Mouse (Mus musculus) B cell, adult 2 months (primary cell): ENCODE measurements around the gene Atg4a.

Experiments
- DNase-seq, 2 experiments: peaks; one replicate each; pipeline ENCODE4 v3.0.0; 2022

Gene Atg4a

DNA sequence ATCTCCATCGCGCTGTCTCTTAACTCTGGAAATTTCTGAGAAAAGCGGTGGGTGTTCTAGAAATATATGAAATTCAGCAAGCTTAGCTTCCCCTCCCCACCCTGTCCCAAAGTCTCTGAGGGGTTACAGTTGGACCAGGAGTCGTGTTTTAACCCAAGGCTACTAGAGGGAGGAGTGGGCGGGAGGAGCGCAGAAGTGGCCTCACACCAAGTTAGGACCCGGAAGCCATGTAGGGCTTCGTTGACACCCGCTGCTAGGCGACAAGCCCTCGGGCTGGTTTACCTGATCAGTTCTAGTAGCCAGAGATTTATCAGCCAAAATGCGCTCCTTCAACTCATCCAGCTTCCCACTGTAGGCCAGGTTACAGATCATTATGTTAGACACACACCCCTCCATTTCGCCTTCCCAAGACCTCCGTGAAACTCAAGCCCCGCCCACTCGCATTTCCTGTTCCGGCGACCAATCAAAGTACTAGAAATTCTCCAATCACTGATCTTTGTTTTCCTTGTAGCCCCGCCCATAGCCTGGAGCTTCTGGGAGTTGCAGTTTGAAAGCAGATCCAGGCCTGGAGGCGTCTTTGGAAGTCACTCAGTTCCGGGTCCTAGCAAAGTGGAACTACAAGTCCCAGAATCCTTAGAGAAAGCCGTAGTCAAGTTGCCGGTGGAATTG lies at the start of gene Atg4a, which contains the start of gene Psmd10:
TSS of gene Atg4a (plus strand) at position 636 of the 669 bp plus-strand sequence.
TSS of gene Psmd10 (minus strand) at position 457 of the 669 bp plus-strand sequence.
- DNase-seq: peak; percentile 88 to 91

GRCm38 (mm10) chrX:140907360-140907759 lies 49.3 kb upstream of the Atg4a start, which contains the start of gene Vsig1:
Gene Vsig1 (plus strand): TSS chrX:140907608.
- DNase-seq: no peak

DNA sequence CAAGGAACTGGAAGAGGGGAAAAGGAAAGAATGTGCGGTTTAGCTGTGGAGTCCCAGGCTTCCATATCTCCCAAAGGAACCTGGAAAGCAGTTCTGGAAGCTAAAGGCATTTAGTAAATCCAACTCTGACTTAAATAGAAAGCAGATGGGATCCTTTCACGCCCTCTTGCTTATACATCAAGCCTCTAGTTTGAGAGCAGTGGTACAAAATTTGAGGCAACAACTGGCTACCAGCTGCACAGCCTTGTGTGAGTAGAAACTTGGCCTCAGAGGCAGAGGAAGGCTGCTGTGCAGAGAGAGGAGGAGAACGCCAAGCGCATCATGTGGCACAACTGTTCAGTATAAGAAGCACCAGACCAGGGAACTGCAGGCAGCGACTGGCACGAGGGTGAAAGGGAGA lies 35.4 kb upstream of the Atg4a start:
- DNase-seq: no peak

DNA sequence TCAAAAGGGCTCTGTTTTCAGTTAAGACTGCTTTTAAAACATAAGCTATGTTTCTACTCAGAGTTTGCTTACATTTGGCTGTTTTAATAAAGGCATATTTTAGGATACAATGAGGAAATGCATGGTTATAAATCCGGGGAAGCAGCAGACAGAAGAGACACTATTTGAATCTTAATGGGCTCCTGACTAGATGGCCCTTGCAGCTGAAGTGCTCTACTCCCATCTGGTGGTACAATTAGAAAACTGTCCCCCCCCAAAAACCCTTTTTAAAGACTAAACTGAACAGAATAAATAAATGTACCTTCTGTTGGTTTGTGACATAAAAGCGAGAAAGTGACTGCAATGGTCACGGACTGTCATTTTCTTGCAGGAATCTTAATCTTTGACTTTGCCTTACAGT lies 24.6 kb upstream of the Atg4a start:
- DNase-seq: no peak

DNA sequence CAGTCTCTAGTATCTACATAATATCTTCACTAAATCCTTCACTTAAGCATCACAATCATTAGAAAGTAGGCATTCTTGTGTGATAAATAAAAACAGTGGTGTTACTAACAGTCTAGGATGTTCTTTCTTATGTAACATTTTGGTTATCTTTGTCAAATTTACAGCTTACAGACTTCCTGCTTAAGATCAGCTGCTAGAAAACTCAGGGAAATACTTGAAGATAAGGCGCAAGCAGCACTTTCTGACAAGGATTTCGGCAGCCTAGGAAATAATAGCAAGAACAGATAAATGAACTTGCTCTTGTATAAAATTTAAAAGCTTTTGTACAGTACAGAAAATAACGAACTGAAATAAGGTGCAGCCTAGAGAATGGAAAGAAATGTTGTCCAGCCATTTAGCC lies 23.4 kb upstream of the Atg4a start:
- no peak for DNase-seq

GRCm38 (mm10) chrX:140936271-140936670 lies 20.4 kb upstream of the Atg4a start:
- DNase-seq: no peak

DNA sequence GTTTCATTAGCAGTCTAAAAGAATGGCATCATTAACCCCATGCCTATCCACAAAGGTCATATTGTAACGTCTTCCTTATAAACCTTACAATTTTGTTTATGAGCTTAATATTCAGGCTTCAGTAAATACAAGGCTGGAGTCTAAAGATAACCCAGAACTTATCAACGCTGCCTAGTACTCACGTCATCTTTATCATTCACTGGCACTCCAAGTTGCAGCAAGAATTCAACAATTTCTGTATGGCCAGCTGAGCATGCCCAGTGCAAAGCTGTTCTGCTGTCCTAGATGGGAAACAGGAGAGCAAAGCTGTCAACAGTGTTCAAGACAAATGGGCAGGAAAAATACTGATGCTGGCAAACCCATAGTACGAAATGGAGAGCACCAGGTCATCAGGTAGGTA lies 3.1 kb upstream of the Atg4a start:
- no peak for DNase-seq

DNA sequence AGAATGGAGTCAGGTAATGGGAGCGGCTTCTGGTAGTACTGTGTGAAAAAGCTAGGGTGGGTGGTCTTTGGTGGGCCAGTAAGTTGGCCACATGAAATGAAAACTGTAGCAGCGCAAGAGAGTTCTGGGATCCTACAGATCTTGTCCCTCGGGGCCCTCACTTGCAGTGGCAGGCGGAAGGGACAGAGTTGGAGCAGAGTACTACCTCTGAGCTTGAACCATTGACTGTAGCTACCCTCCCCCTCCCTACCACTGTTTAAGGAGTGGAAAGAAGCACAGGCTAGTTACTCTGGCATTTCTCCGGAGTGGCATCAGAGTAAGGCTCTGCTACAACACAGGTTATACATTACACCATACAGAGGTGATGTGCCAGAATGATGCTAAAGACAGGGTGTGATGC lies 252 bp downstream of the Atg4a start:
- no peak for DNase-seq

DNA sequence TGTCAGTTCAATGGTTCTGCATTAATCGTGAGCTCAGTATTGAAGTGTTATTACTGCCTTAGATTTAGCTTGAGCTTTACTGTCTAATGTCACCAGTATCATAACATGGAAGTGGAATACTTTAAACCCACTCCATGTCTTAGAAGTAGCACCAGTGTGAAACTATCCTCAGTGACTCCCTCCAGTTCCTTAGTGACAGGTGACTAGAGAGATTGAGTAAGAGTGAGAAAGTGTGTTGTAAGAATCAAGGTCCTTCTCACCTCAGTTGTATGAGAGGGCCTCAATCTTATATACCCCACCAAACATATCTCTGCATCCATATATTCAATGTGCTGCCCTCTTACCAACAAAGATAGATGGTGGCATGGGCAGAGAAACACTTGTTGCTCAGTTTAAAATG lies 22.2 kb downstream of the Atg4a start:
- no peak for DNase-seq

GRCm38 (mm10) chrX:140979546-140979945 lies 22.8 kb downstream of the Atg4a start:
- no peak for DNase-seq

DNA sequence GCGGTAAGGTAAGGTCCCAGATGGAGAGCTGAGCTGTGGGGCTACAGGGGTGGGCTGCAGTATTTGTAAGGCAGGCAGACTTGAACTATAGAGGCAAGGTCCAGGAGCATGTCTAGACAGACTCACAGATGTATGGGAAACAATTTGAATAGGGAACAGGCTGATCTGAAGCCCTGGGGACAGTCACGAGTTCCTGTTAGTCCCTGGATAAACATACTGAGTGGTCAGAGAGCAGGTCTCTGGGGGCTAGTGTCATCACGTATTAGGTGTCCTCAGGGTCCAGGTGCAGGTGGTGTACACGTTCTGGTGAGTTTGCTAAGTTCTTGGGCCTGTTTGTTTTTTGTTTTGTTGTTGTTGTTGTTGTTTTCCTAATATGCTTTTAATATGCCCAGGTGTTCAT lies 23.5 kb downstream of the Atg4a start:
- no peak for DNase-seq

DNA sequence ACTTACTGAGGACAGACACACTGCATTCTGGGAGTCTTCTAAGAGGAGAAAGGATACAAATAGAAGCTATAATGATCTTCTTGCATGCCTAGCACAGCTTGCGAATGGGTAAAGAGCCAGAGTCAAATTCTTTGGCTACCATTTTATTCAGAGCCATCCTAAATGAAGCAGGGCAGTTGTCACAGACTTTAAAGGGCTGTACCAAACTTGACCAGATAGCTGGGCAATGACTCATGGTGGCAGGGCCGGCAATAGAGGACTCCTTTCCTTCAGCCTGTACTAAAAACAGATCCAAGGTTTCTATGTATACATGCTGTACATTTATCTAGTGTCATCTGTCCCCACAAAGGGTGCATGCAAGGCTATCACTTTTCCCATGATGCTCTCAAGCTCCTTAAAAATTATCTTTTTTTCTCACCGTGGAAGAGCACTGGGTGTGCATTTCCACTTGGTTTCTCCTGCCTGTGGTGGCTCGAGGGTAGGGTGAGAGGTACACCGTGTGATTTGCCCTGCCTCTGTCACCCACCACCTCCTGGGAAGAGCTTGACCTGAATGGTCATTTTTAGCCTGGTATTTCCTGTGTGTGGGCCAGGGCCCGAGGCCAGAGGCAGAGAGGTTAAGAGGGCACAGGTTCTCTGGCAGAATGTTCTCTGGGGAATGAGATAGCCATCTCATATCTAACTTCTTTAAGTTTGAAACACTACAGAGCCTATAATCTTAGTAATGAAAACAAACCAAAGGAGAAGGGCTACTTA lies 26.7 kb downstream of the Atg4a start:
- DNase-seq: no peak

- DNase-seq: no peak
Observed at GRCm38 (mm10) chrX:140984795-140985194, 28.1 kb downstream of the Atg4a start.

GRCm38 (mm10) chrX:140985256-140985655 lies 28.5 kb downstream of the Atg4a start:
- DNase-seq: no peak

- no peak for DNase-seq
Observed at GRCm38 (mm10) chrX:140996909-140997516, 40.3 kb downstream of the Atg4a start.

DNA sequence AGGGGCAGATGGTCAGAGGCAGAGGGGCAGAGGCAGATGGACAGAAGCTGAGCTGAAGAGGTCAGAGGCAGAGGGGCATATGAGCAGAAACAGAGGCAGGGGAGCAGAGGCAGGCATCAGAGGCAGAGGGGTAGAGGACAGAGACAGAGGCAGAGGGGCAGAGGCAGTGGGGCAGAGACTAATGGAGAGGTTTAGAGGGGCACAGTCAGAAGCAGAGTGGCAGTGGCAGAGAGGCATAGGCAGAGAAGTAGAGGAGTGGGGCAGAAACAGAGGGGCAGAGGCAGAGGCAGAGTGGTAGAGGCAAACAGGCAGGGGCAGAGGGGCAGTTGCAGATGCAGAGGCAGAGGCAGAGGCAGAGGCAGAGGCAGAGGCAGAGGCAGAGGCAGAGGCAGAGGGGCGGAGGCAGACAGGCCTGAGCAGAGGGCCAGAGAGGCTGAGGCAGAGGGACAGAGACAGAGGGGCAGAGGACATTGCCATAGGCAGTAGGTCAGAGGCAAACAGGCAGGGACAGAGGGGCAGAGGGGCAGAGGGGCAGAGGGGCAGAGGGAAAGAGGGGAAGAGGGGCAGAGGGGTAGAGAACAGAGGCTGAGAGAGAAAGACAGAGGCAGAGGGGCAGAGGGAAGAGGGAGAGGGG lies 41.3 kb downstream of the Atg4a start:
- DNase-seq: no peak

GRCm38 (mm10) chrX:140998885-140999284 lies 42.2 kb downstream of the Atg4a start:
- DNase-seq: no peak

- DNase-seq: no peak
Observed at GRCm38 (mm10) chrX:141149705-141150104, 193.0 kb downstream of the Atg4a start.

GRCm38 (mm10) chrX:141150290-141150689 lies 193.6 kb downstream of the Atg4a start:
- DNase-seq: no peak

DNA sequence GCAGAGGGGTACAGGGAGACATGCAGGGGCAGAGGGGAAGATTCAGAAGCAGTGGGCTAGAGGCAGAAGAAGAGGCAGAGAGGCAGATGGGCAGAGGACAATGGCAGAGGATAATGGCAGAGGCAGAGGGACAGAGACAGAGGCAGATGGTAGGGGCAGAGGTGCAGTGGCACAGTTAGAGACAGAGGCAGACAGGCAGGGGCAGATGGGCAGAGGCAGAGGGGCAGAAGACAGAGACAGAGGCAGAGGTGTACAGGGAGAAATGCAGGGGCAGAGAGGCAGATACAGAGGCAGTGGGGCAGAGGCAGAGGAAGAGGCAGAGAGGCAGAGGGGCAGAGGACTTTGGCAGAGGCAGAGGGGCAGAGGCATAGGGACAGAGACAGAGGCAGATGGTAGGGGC lies 194.5 kb downstream of the Atg4a start:
- no peak for DNase-seq

DNA sequence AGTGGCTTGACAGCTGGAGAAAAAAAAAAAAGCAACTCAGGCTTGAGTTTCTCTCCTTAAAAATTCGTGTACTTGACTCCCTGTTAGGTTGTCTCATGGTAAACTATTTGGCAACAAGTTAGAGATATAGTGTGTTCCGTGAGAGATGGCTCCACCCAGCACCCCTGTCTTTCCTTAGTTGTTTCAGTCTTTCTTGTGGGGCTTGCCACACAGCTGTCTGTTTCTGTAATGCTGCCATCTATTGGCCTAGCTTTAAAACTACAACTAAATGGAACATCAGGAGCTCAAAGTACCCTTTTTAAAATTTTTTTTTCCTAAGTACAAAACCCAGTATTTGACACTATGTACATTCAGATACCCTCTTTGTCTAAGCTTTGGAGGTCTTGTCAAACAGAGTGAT lies 200.0 kb downstream of the Atg4a start:
- peak in 1 of 2 experiments; percentile 17 for DNase-seq

DNA sequence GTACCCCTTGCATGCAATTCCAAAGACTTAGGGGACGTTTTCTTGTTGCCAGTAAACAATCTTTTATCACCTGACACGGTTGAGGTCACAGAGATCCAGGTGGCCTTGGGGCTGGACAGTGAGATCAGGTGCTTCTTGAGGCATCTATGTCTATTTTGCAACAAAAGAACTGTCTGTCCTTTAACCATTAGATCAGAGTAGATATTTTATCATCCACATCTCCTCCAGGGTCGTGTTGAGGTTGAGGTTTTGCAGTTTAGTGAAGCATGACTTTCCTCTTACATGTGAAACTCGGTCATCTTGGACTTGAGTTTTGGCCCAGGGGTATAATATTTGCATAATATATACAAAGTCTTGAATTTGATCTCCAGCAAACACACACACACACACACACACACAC lies 200.9 kb downstream of the Atg4a start:
- DNase-seq: peak; percentile 24 to 25

GRCm38 (mm10) chrX:141158160-141158559 lies 201.5 kb downstream of the Atg4a start:
- peak; percentile 21 to 29 for DNase-seq
